Mouse (Mus musculus): ENCODE measurements around the gene Trmt44. TPM values are rescaled to one million over a fixed set of nuclear protein-coding genes. Genes with fewer than 3 reads are reported as not detected.

The Trmt44 gene
- polyA plus RNA-seq, 1 experiment from 2014 or later = 10.1 TPM

DNA sequence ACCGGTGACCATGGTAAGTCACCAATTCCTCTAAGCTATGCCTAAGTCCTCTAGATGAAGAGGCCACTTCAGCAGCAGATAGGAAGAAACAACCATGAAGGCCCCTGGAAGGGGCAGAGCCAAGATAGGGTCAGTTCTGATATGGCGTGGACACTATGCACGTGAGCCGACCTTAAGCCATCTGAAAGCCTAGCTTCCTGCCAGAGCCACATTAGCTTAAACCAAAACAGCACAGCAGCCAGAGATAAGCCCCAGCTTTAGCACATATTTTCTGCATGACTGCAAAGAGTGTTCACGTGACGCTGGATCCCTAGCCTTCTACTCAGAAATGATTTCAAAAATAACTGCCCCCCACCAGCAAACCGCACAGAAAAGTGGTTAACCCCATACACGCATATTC, 15.4 kb downstream of the Trmt44 start:
- Histone ChIP-seq H3K27me3 (no peaks in the 10 kb centered on the region), H3K4me1 (no peaks in the 10 kb centered on the region), H3K36me3 (peaks cover 81% of the 10 kb centered on the region), H3K4me3 (replicated peaks) (no peak overlapping the region), H3K9ac (no peak overlapping the region), H3K9me3 (replicated peaks) (no peaks in the 10 kb centered on the region), H3K27ac (no peak overlapping the region), H3K4me2 (no peak overlapping the region)
- WGBS = 80% methylated on average over 8 of the region's 8 CpGs
- no peak for ATAC-seq (replicated peaks; ENCODE audit: low FRiP score)

DNA sequence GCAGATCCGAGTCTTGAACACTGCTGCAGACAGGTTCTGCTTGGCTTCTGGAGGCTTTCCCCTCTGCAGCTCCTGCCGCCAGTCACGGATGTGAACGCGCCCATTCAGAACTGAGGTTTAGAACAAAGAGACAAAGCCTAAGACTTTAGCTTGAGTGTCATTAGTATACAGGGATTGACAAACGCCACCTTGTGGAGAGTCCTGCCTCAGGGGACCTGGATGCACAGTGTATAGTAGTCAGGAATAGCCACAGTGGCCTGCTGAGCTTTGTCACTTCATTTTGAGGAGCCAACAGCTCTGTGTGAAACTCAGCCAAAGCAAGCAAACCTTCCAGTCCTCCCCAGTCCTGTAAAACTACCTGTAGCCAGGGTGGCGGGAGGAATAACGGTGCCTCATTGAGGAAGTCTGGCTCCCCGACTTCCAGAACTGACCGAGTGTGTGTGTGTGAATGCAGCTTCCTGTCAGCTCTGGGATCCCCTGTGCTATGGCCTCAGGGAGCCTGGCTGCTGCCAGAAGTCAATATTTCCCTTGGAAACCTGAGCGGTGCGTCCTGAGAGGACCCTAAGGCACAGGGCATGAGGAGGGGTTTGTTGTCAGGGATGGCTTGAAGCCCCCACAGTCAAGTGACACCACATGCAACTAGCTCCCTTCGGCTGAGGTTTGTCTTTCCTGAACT, 16.8 kb downstream of the Trmt44 start:
- peaks cover 68% of the 10 kb centered on the region for H3K36me3 ChIP-seq
- ATAC-seq (replicated peaks; ENCODE audit: low FRiP score) = no peak
- no peaks in the 10 kb centered on the region for H3K27me3 ChIP-seq
- WGBS = 66% methylated on average over 13 of the region's 13 CpGs
- no peaks in the 10 kb centered on the region for H3K9me3 ChIP-seq (replicated peaks)
- no peaks in the 10 kb centered on the region for H3K4me1 ChIP-seq
- no peak overlapping the region for H3K4me3 ChIP-seq (replicated peaks)
- H3K27ac ChIP-seq = no peak overlapping the region
- H3K9ac ChIP-seq = no peak overlapping the region
- no peak overlapping the region for H3K4me2 ChIP-seq

GRCm38 (mm10) chr5:35556393-35556792, 18.5 kb downstream of the Trmt44 start:
- no peak overlapping the region for H3K4me2 ChIP-seq
- no peak overlapping the region for H3K9ac ChIP-seq
- H3K9me3 ChIP-seq (replicated peaks) = no peaks in the 10 kb centered on the region
- H3K36me3 ChIP-seq = peaks cover 51% of the 10 kb centered on the region
- H3K4me1 ChIP-seq = no peaks in the 10 kb centered on the region
- H3K4me3 ChIP-seq (replicated peaks) = no peak overlapping the region
- H3K27ac ChIP-seq = no peak overlapping the region
- WGBS = 89% methylated on average over 7 of the region's 7 CpGs
- no peak for ATAC-seq (replicated peaks; ENCODE audit: low FRiP score)
- H3K27me3 ChIP-seq = no peaks in the 10 kb centered on the region

GRCm38 (mm10) chr5:35552838-35553539, 21.9 kb downstream of the Trmt44 start:
- H3K9me3 ChIP-seq (replicated peaks) = no peaks in the 10 kb centered on the region
- no peak overlapping the region for H3K27ac ChIP-seq
- H3K27me3 ChIP-seq = no peaks in the 10 kb centered on the region
- no peaks in the 10 kb centered on the region for H3K4me1 ChIP-seq
- H3K4me2 ChIP-seq = no peak overlapping the region
- 79% methylated on average over 4 of the region's 4 CpGs for WGBS
- H3K4me3 ChIP-seq (replicated peaks) = no peak overlapping the region
- peaks cover 28% of the 10 kb centered on the region for H3K36me3 ChIP-seq
- no peak overlapping the region for H3K9ac ChIP-seq
- no peak for ATAC-seq (replicated peaks; ENCODE audit: low FRiP score)

DNA sequence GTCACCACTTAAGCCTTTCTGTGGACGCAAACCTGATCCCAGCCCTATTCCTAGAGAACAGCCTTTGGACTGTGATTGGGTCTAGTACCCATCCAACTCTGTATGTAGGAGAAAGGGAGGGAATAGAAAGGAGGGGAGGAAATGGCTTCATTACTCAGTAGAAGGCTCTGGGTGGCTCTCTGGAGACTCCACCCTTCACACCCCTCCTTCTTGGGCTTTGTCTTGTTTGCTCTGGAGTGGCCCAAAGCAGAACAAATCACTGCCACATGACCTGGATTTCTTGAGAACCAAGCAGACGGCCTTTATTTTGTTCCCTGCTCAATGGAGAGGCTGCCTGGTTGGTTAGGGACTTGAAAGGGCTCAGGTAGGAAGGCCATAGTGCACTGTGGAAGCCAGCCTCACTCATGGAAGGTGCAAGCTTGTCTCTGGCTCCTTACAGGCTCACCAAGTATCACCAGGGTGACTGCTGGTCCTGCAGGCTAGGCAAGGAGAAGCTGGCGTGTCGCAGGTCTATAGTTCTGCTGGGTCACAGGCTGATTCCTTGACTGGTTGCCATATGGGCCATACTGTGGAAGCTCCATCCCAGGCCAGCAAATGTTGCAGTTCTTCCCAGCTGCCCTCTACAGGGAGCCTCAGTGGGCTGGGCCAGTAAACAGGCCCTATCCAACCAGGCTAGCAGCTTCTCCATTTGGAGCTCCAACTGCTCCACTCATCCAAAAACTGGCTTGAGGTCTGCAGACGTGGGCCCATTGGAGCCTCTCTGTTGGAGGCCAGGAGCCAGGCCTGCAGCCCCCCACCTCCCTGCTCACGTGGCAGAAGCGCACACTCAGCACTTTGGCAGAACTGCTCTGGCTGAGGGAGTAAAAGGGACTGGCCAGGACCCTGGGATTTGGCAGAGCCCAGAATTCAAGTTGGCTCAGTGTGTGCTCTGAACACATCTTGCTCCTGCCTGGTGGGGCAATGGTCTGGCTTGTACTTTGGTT, 22.7 kb downstream of the Trmt44 start:
- H3K27me3 ChIP-seq = no peaks in the 10 kb centered on the region
- H3K4me2 ChIP-seq = no peak overlapping the region
- WGBS = 48% methylated on average over 7 of the region's 7 CpGs
- H3K36me3 ChIP-seq = peaks cover 19% of the 10 kb centered on the region
- H3K27ac ChIP-seq = no peak overlapping the region
- ATAC-seq (replicated peaks; ENCODE audit: low FRiP score) = 0 out of 2 replicates have a peak, but pooled peaks have one; percentile 33
- no peak overlapping the region for H3K9ac ChIP-seq
- H3K4me1 ChIP-seq = no peaks in the 10 kb centered on the region
- H3K9me3 ChIP-seq (replicated peaks) = no peaks in the 10 kb centered on the region
- H3K4me3 ChIP-seq (replicated peaks) = no peak overlapping the region

DNA sequence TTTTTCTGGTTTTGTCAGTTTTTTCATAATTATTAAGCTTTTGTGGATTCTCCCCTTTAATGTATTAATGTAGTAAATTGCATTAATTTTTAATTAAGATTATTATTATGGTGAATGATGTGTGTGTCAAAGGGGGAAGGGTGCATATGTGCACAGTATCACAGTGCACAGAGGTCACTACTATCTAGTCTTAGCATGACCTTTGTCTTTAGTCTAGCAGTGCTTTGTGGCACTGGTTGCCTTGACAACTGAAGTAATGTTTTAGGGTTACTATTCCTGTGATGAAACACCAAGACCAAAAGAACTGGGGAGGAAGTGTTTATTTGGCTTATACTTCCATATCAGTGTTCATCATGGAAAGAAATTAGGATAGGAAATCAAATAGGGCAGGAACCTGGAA, 28.7 kb downstream of the Trmt44 start:
- Histone ChIP-seq H3K4me1 (peaks cover 4% of the 10 kb centered on the region; the same call in 1 of the 2 replicates), H3K27me3 (peaks cover 9% of the 10 kb centered on the region; the same call in 1 of the 2 replicates)
- ATAC-seq (replicated peaks; ENCODE audit: low FRiP score) = no peak

DNA sequence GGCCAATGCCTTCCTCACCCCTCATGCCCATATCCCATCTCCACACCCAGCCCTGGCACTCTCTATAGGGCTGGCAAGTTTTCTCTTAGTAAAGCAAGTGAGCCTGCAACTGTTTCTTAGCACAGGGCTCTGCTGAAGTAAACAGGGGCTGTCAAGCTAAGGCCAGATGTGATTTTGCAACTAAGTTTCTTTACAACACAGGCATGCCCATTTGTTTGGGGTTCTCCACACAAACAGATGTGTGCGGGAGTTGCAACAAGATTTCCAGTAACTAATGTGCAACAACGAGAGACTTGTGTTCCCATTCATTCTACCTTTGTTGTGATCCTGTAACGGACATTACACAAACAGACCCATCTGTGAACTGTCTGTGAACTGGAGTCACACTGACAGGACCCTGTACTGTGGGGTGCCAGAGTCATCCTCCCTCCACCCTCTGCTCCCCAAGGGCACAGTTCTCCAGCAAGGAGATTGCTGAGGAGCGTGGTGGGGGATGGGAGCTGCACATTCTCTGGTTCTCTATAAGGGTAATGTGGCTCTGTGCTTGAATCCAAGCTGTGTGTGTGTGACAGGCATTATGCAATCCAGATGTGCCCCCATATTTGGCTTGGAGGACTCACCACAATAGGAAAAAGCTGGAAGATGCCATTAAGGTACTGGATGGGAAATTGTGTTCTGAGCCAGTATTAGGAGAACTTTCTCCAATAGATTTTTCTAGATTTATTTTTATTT, 33.6 kb downstream of the Trmt44 start:
- H3K4me1 ChIP-seq = peaks cover 18% of the 10 kb centered on the region
- H3K27ac ChIP-seq = peak overlapping the region; percentile 64
- no peaks in the 10 kb centered on the region for H3K36me3 ChIP-seq
- H3K27me3 ChIP-seq = peaks cover 6% of the 10 kb centered on the region; the same call in 1 of the 2 replicates
- H3K4me3 ChIP-seq (replicated peaks) = no peak overlapping the region
- ATAC-seq (replicated peaks; ENCODE audit: low FRiP score) = no peak
- H3K9me3 ChIP-seq (replicated peaks) = no peaks in the 10 kb centered on the region
- H3K4me2 ChIP-seq = no peak overlapping the region
- no peak overlapping the region for H3K9ac ChIP-seq
- 64% methylated on average over 4 of the region's 4 CpGs for WGBS

More for the DNA sequence above, 28.7 kb downstream of the Trmt44 start:
- Histone ChIP-seq H3K9ac (no peak overlapping the region), H3K9me3 (replicated peaks) (no peaks in the 10 kb centered on the region), H3K27ac (no peak overlapping the region), H3K4me2 (no peak overlapping the region), H3K36me3 (no peaks in the 10 kb centered on the region), H3K4me3 (replicated peaks) (no peak overlapping the region)

DNA sequence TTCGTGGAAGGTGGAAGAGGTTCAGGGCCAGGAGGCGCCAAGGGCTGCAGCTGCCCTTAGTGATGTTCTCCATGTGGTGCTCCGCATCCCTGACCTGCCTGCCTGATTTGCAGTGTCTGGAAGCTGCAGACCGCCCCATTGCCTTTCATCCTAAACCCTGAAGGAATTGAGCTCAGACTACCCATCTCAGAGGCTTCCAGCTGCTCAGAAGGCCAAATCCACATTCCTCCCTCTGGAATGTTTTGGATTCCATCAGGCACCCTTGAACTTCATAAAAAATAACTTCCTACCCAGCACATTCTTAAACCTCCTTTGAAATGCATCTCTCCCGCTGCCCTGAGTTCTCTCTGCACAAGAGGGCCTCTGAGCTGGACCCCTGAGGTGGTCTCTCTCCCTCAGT, 34.3 kb downstream of the Trmt44 start:
- peak overlapping the region; percentile 64 for H3K27ac ChIP-seq
- 47% methylated on average over 5 of the region's 5 CpGs for WGBS
- peaks cover 18% of the 10 kb centered on the region for H3K4me1 ChIP-seq
- H3K4me2 ChIP-seq = no peak overlapping the region
- H3K36me3 ChIP-seq = no peaks in the 10 kb centered on the region
- no peak overlapping the region for H3K4me3 ChIP-seq (replicated peaks)
- 0 out of 2 replicates have a peak, but pooled peaks have one; percentile 12 for ATAC-seq (replicated peaks; ENCODE audit: low FRiP score)
- H3K9me3 ChIP-seq (replicated peaks) = no peaks in the 10 kb centered on the region
- H3K27me3 ChIP-seq = peaks cover 5% of the 10 kb centered on the region; the same call in 1 of the 2 replicates
- H3K9ac ChIP-seq = no peak overlapping the region

DNA sequence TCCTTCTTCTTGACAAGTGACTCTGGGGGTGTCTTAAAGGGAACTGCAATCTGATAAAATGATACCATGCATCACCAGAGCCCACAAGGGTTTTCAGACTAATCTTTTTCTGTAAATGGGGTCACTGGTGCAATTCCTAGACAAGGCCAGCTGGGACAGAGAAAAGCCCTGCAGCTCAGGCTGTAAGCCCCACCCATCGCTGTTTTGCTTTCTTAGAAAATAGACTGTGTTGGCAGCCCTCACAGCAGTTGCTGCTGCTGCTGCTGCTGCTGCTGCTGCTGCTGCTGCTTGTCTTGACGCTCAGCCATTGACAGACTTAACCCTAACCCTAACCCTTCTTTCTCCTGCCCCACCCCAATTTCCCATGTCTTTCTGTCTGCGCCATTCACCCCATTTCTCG, 35.3 kb downstream of the Trmt44 start:
- H3K4me2 ChIP-seq = no peak overlapping the region
- peaks cover 18% of the 10 kb centered on the region for H3K4me1 ChIP-seq
- H3K27ac ChIP-seq = peak overlapping the region; percentile 64; the same call in 1 of the 2 replicates
- H3K36me3 ChIP-seq = no peaks in the 10 kb centered on the region
- peaks cover 5% of the 10 kb centered on the region; the same call in 1 of the 2 replicates for H3K27me3 ChIP-seq
- 53% methylated on average over 4 of the region's 4 CpGs for WGBS
- H3K4me3 ChIP-seq (replicated peaks) = no peak overlapping the region
- no peaks in the 10 kb centered on the region for H3K9me3 ChIP-seq (replicated peaks)
- no peak for ATAC-seq (replicated peaks; ENCODE audit: low FRiP score)
- no peak overlapping the region for H3K9ac ChIP-seq

DNA sequence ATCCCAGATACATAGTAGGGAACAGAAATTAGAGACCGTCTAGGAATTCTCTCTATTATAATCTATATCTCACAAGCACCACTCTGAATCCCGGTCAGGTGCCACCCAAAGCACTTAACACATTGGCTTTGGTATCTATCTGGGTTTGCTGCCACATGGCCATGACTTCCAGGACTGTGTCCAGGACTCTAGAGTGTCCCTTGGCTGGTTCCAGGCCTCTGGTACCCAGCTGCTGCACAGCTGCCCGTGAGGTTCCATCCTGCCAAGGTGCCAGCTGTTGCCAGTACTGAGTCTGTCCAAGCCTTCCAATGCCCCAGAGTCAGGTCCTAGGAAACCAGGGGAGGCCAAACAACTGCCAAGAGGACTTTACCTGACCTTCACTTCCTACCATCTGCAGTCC, 36.8 kb downstream of the Trmt44 start:
- Histone ChIP-seq H3K27me3 (peaks cover 5% of the 10 kb centered on the region; the same call in 1 of the 2 replicates), H3K27ac (no peak overlapping the region), H3K9ac (no peak overlapping the region), H3K4me2 (no peak overlapping the region), H3K36me3 (no peaks in the 10 kb centered on the region), H3K9me3 (replicated peaks) (no peaks in the 10 kb centered on the region), H3K4me3 (replicated peaks) (no peak overlapping the region), H3K4me1 (peaks cover 18% of the 10 kb centered on the region)
- 87% methylated on average over 3 of the region's 3 CpGs for WGBS
- ATAC-seq (replicated peaks; ENCODE audit: low FRiP score) = no peak

- H3K9me3 ChIP-seq (replicated peaks) = no peaks in the 10 kb centered on the region
- 56% methylated on average over 1 of the region's 1 CpGs for WGBS
- H3K36me3 ChIP-seq = no peaks in the 10 kb centered on the region
- H3K27ac ChIP-seq = no peak overlapping the region
- H3K27me3 ChIP-seq = peaks cover 5% of the 10 kb centered on the region; the same call in 1 of the 2 replicates
- no peak overlapping the region for H3K4me2 ChIP-seq
- H3K4me1 ChIP-seq = peaks cover 18% of the 10 kb centered on the region
- no peak for ATAC-seq (replicated peaks; ENCODE audit: low FRiP score)
- H3K4me3 ChIP-seq (replicated peaks) = no peak overlapping the region
- H3K9ac ChIP-seq = no peak overlapping the region
Measured at GRCm38 (mm10) chr5:35537474-35537873, 37.4 kb downstream of the Trmt44 start.

Measured in kidney, embryonic 15.5 days (tissue).